Mouse (Mus musculus) stomach, embryonic 15.5 days (tissue): Measurements from ENCODE around the gene Gm20521. TPM values are rescaled to one million over a fixed set of nuclear protein-coding genes. Genes with fewer than 3 reads are reported as not detected.
A peak's percentile ranks its signal among the peaks of the same experiment; 100 is the strongest.

Source experiments
- ATAC-seq: fragments of 200-750 bp; cut with Nextera tagmentation; 2 replicates; pipeline ENCODE4 v1.8.0; 2017; ENCODE audit warnings: low read depth, moderate number of reproducible peaks, moderate TSS enrichment; ENCODE audit not compliant: insufficient read depth, low FRiP score
- H3K27ac ChIP-seq: fragments of 300-500 bp; sonication (generic); 2 replicates; pipeline ENCODE4 v1.5.1; 2015; ENCODE audit warnings: mild to moderate bottlenecking, inconsistent platforms
- H3K27me3 ChIP-seq: fragments of 300-500 bp; sonication (generic); replicated peaks from 2 replicates; pipeline ENCODE4 v1.6.1; 2015; ENCODE audit warnings: inconsistent platforms
- H3K36me3 ChIP-seq: fragments of 300-500 bp; sonication (generic); 2 replicates; pipeline ENCODE4 v1.6.1; 2015; ENCODE audit warnings: inconsistent platforms
- H3K4me1 ChIP-seq: fragments of 300-500 bp; sonication (generic); 2 replicates; pipeline ENCODE4 v1.6.1; 2015; ENCODE audit warnings: inconsistent platforms
- H3K4me2 ChIP-seq: fragments of 300-500 bp; sonication (generic); 2 replicates; pipeline ENCODE4 v1.6.1; 2015; ENCODE audit warnings: mild to moderate bottlenecking, inconsistent platforms
- H3K4me3 ChIP-seq: fragments of 300-500 bp; sonication (generic); replicated peaks from 2 replicates; pipeline ENCODE4 v1.5.1; 2015; ENCODE audit warnings: inconsistent platforms
- H3K9ac ChIP-seq: fragments of 300-500 bp; sonication (generic); 2 replicates; pipeline ENCODE4 v1.6.1; 2015; ENCODE audit warnings: inconsistent platforms
- H3K9me3 ChIP-seq: fragments of 300-500 bp; sonication (generic); 2 replicates; pipeline ENCODE4 v1.6.1; 2016; ENCODE audit warnings: inconsistent platforms
- WGBS: fragments of 180-500 bp; shearing (Covaris S2); methylation state at CpG from one replicate; pipeline ENCODE4 v1.1.7; 2015; 5-methylcytosine and 5-hydroxymethylcytosine counted together
- polyA plus RNA-seq: library from polyadenylated mRNA; unstranded; fragments of >200 nt; fragmentation: Nextera tagmentation; extraction: Ambion mirVana; gene quantifications from 2 replicates; pipeline ENCODE4 v1.2.1, GENCODE M21; 2015

The Gm20521 gene
- polyA plus RNA-seq, 1 experiment from 2014 or later, result 0.53 TPM

- ATAC-seq, result peak; percentile 51
- WGBS, result 3% methylated on average over 53 of the region's 57 CpGs
- peak within 1 kb of the TSS; percentile 56 for H3K4me3 ChIP-seq
These were observed 42.4 kb downstream of the Gm20521 start, which contains the start of gene Efs for GRCm38 (mm10) chr14:54925349-54926342. Gene Efs (minus strand): TSS chr14:54926126.

GRCm38 (mm10) chr14:54926401-54927158 is 43.3 kb downstream of the Gm20521 start:
- Histone ChIP-seq H3K9ac (peak overlapping the region; percentile 60), H3K4me1 (peaks cover 27% of the 10 kb centered on the region; the same call in 1 of the 2 replicates), H3K4me3 (peak overlapping the region; percentile 56), H3K27me3 (no peaks in the 10 kb centered on the region), H3K36me3 (no peaks in the 10 kb centered on the region), H3K9me3 (no peaks in the 10 kb centered on the region), H3K27ac (peak overlapping the region; percentile 99), H3K4me2 (peak overlapping the region; percentile 89)
- under 1% methylated on average over 55 of the region's 58 CpGs for WGBS
- peak; percentile 82 for ATAC-seq

More at GRCm38 (mm10) chr14:54925349-54926342, 42.4 kb downstream of the Gm20521 start, which contains the start of gene Efs:
- Histone ChIP-seq H3K9ac (peak within 1 kb of the TSS; percentile 60), H3K27ac (peak within 1 kb of the TSS; percentile 99), H3K36me3 (0 out of 2 replicates have a peak, but pooled peaks cover 7% of the 10 kb centered on the region), H3K27me3 (no peaks in the 10 kb centered on the region), H3K4me1 (peaks cover 27% of the 10 kb centered on the region; the same call in 1 of the 2 replicates), H3K9me3 (no peaks in the 10 kb centered on the region), H3K4me2 (peak within 1 kb of the TSS; percentile 89)

- peaks cover 27% of the 10 kb centered on the region; the same call in 1 of the 2 replicates for H3K4me1 ChIP-seq
These were observed 44.1 kb downstream of the Gm20521 start for GRCm38 (mm10) chr14:54927296-54927695.

GRCm38 (mm10) chr14:54929801-54930200 is 46.6 kb downstream of the Gm20521 start:
- H3K4me2 ChIP-seq, result no peak overlapping the region
- H3K27me3 ChIP-seq, result no peaks in the 10 kb centered on the region
- H3K9me3 ChIP-seq, result no peaks in the 10 kb centered on the region
- H3K4me3 ChIP-seq, result no peak overlapping the region
- 55% methylated on average over 5 of the region's 5 CpGs for WGBS
- H3K27ac ChIP-seq, result no peak overlapping the region
- H3K36me3 ChIP-seq, result no peaks in the 10 kb centered on the region
- ATAC-seq, result no peak
- no peak overlapping the region for H3K9ac ChIP-seq
- peaks cover 24% of the 10 kb centered on the region; the same call in 1 of the 2 replicates for H3K4me1 ChIP-seq

More at GRCm38 (mm10) chr14:54927296-54927695, 44.1 kb downstream of the Gm20521 start:
- H3K27ac ChIP-seq, result peak overlapping the region; percentile 99
- H3K4me2 ChIP-seq, result peak overlapping the region; percentile 89
- no peaks in the 10 kb centered on the region for H3K36me3 ChIP-seq
- H3K27me3 ChIP-seq, result no peaks in the 10 kb centered on the region
- peak overlapping the region; percentile 60; the same call in 1 of the 2 replicates for H3K9ac ChIP-seq
- H3K4me3 ChIP-seq, result peak overlapping the region; percentile 56
- ATAC-seq, result no peak
- H3K9me3 ChIP-seq, result no peaks in the 10 kb centered on the region
- WGBS, result 13% methylated on average over 7 of the region's 7 CpGs

GRCm38 (mm10) chr14:54930431-54930830 is 47.2 kb downstream of the Gm20521 start:
- Histone ChIP-seq H3K36me3 (no peaks in the 10 kb centered on the region), H3K9me3 (no peaks in the 10 kb centered on the region), H3K9ac (no peak overlapping the region), H3K4me3 (no peak overlapping the region), H3K27me3 (no peaks in the 10 kb centered on the region), H3K4me1 (peaks cover 23% of the 10 kb centered on the region; the same call in 1 of the 2 replicates), H3K4me2 (no peak overlapping the region), H3K27ac (no peak overlapping the region)
- whole genome bisulfite sequencing, result 11% methylated on average over 2 of the region's 2 CpGs
- no peak for ATAC-seq

GRCm38 (mm10) chr14:54932645-54933150 is 49.5 kb downstream of the Gm20521 start, which contains the start of gene Il25:
Gene Il25 (plus strand): TSS chr14:54932695.
- ATAC-seq, result peak; percentile 19; the same call in 1 of the 2 replicates
- no peaks in the 10 kb centered on the region for H3K27me3 ChIP-seq
- WGBS, result 28% methylated on average over 6 of the region's 6 CpGs
- H3K9me3 ChIP-seq, result no peaks in the 10 kb centered on the region
- no peaks in the 10 kb centered on the region for H3K36me3 ChIP-seq
- H3K4me1 ChIP-seq, result peaks cover 7% of the 10 kb centered on the region; the same call in 1 of the 2 replicates
- no peak within 1 kb of the TSS for H3K9ac ChIP-seq
- H3K4me2 ChIP-seq, result 0 out of 2 replicates have a peak within 1 kb of the TSS, but pooled peaks have one; percentile 6
- no peak within 1 kb of the TSS for H3K27ac ChIP-seq
- H3K4me3 ChIP-seq, result no peak within 1 kb of the TSS

GRCm38 (mm10) chr14:54935904-54936830 is 52.9 kb downstream of the Gm20521 start, which contains the start of gene Cmtm5:
Gene Cmtm5 (plus strand): TSS chr14:54936261.
- H3K27ac ChIP-seq, result peak within 1 kb of the TSS; percentile 40; the same call in 1 of the 2 replicates

GRCm38 (mm10) chr14:54936831-54937160 is 53.6 kb downstream of the Gm20521 start:
- peak overlapping the region; percentile 40; the same call in 1 of the 2 replicates for H3K27ac ChIP-seq
- H3K4me3 ChIP-seq, result no peak overlapping the region
- H3K4me1 ChIP-seq, result peaks cover 7% of the 10 kb centered on the region; the same call in 1 of the 2 replicates
- ATAC-seq, result no peak
- no peaks in the 10 kb centered on the region for H3K27me3 ChIP-seq
- H3K9me3 ChIP-seq, result no peaks in the 10 kb centered on the region
- WGBS, result 44% methylated on average over 6 of the region's 6 CpGs
- no peak overlapping the region for H3K4me2 ChIP-seq
- no peaks in the 10 kb centered on the region for H3K36me3 ChIP-seq
- H3K9ac ChIP-seq, result no peak overlapping the region

More at GRCm38 (mm10) chr14:54935904-54936830, 52.9 kb downstream of the Gm20521 start, which contains the start of gene Cmtm5:
- Histone ChIP-seq H3K9me3 (no peaks in the 10 kb centered on the region), H3K4me1 (peaks cover 7% of the 10 kb centered on the region; the same call in 1 of the 2 replicates), H3K36me3 (no peaks in the 10 kb centered on the region), H3K27me3 (no peaks in the 10 kb centered on the region), H3K9ac (no peak within 1 kb of the TSS), H3K4me2 (no peak within 1 kb of the TSS), H3K4me3 (no peak within 1 kb of the TSS)
- 30% methylated on average over 8 of the region's 8 CpGs for WGBS
- 0 out of 2 replicates have a peak, but pooled peaks have one; percentile 16 for ATAC-seq

GRCm38 (mm10) chr14:54937361-54938182 is 54.3 kb downstream of the Gm20521 start:
- H3K4me2 ChIP-seq, result no peak overlapping the region
- no peaks in the 10 kb centered on the region for H3K27me3 ChIP-seq
- no peak overlapping the region for H3K9ac ChIP-seq
- H3K36me3 ChIP-seq, result no peaks in the 10 kb centered on the region
- H3K27ac ChIP-seq, result no peak overlapping the region
- 86% methylated on average over 16 of the region's 16 CpGs for WGBS
- H3K9me3 ChIP-seq, result no peaks in the 10 kb centered on the region
- ATAC-seq, result no peak
- H3K4me3 ChIP-seq, result no peak overlapping the region
- peaks cover 7% of the 10 kb centered on the region; the same call in 1 of the 2 replicates for H3K4me1 ChIP-seq
